Mouse (Mus musculus) T-helper 2 cell (primary cell): ENCODE measurements at regions not wholly inside any gene's neighbourhood (a gene's known extent, or its start where the extent isn't known, plus 50 kb on each side); places are given as distances from the start of the nearest gene placed in this dataset.

ENCODE experiments used
- in situ Hi-C: fragments of 300-600 bp; cut with MboI, MseI; formaldehyde crosslinking; loops from one replicate; pipeline ENCODE4 v1.15.1; 2025; ENCODE audit warnings: high pct_unique_total_duplicates

GRCm38 (mm10) chr3:21961091-21961490, 115.4 kb upstream of the Tbl1xr1 start:
- in situ Hi-C loops = no loop called here

- in situ Hi-C loops = no loop called here
Measured at GRCm38 (mm10) chr3:21961746-21962145, 114.7 kb upstream of the Tbl1xr1 start.

DNA sequence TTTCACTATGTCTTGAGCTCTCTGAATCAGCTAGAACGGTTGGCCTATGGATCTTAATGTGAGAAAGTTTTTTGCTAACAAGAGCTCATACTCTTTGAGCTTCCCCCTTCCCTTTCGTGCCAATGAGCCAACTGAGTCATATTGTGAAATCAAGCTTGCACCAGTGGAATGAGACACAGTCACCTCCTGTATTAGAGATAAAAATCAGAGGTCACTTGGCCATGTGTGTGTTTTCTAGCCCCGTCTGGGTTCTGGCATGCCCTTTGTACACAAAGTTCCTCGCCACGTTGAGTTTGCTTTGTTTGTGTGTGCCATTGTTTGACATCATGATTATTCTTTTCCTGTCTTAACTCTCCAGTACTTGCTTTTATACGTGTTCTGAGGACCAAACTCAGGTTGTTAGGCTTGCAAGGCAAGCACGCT, 114.1 kb upstream of the Tbl1xr1 start:
- in situ Hi-C loops = no loop called here

DNA sequence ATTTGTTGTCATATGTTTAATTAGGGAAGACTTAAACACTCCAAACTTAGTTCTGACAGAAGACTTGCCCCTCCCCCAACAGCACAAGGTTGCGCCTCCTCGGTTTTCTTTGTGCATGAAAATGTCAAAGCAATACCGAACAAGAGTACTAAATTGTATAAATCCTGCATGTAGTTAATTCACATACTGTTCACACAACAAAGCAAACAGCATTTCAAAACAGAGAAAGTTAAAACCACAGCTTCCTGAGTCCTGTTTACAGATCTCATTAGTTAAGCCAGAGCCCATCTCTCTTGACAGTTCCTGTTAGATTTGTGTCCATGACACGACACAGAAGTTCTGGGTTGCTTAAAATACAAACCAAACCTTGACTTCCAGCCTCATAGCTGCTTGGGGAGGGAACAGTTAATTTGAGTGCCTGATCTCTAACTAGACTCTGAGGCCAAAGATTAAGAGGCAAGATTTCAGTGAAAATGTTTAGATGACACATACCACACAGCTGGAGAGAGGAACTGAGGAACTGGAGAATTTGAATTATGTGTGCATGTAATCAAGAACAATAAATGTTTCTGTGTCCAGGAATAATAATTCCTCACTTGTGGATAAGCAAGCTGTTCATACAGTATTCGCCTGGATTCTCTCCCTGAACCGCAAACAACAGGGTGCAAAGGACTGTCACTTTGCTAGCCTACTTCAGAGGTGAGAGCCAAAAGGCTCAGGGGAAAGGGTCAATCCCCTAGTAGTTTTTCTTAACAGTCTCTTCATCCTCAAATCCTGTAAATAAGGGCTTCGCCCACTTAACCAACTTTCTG, 113.3 kb upstream of the Tbl1xr1 start:
- in situ Hi-C loops = no loop called here

DNA sequence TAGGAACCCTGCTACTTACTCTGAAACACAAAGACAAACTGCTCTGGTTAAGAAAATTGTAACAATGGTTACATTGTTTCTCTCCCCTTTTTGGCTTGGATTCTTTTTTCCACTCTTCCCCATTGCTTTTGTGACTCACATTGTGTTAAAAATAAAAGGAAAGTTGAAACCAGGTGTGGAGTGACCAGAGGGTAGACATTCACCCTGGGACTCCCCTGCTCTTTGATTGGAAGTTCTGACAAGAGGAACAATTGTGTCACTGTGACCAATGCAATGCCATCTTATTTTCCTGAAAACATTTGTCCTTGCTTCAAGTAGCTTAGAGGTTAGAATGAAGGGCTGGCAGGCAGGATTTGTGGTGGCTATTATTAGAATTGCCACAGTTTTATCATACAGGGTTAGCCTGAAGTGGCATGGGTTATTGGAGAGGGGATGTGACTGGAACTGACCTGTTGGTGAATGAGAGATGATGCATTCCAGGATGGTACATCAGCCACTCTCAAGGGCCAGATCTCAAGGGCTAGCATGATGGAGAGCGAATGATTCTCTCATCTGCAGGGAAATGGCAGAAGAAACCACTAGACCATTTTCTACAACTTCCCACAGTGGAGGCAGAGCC, 112.6 kb upstream of the Tbl1xr1 start:
- in situ Hi-C loops = no loop called here

DNA sequence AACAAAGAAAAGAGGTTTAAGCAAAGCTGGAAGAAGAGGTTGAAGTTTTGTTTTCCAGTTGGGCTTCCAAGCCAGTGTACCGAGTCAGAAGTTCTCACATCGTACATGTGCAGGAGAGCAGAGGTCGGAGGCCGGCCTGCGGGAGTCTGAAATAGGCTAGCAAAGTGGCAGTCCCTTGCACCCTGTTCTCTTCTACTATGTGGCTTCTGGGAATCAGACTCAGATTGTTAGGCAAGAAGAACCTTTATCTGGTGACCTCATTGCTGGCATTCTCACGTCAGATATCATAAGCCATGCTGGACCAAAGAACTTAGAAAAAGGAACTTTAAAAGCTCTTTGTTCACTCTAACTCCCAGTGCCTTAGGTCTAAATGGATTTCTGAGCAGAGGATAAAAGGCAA, 112.0 kb upstream of the Tbl1xr1 start:
- in situ Hi-C loops = no loop called here

DNA sequence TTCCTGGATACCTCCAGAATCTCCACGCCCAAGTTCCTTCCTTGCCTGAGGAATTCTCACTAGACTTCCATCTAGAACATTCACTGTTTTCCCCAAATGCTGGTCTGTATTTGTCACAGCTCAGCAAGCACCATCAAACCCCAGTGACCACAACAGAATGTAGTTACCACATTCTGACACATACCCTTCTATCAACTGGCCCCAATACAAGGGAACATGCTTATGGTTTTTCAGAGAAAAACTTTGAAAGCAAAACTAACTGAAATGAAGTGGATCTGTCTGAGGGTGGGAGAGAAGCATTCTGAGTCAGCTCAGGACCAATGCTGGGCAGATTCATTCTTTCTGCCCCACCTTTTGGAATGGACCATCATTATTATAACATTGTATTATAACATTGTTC, 110.9 kb upstream of the Tbl1xr1 start:
- in situ Hi-C loops = no loop called here

- in situ Hi-C loops = no loop called here
Measured at GRCm38 (mm10) chr3:21971731-21972130, 104.7 kb upstream of the Tbl1xr1 start.

GRCm38 (mm10) chr3:21973153-21973552, 103.3 kb upstream of the Tbl1xr1 start:
- in situ Hi-C loops = no loop called here

GRCm38 (mm10) chr3:21973681-21974080, 102.8 kb upstream of the Tbl1xr1 start:
- in situ Hi-C loops = no loop called here

DNA sequence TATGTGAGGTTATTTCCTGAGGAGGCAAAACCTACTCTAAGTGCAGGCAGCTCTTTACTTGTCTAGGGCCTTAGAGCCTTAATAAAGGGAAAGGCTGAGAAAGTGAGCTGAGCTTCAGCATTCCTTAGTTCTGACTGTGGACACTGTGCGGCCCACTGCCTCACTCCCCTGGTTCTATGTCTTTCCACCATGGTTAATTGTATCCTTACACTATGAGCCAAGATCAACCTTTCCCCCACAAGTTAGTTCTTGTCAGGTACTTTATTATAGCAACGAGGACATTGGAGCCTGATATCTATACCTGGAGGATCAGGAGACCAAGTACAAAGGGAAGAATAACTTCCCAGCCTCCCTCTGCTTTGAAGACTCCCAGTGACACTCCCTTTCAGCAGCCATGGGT, 101.7 kb upstream of the Tbl1xr1 start:
- in situ Hi-C loops = no loop called here

DNA sequence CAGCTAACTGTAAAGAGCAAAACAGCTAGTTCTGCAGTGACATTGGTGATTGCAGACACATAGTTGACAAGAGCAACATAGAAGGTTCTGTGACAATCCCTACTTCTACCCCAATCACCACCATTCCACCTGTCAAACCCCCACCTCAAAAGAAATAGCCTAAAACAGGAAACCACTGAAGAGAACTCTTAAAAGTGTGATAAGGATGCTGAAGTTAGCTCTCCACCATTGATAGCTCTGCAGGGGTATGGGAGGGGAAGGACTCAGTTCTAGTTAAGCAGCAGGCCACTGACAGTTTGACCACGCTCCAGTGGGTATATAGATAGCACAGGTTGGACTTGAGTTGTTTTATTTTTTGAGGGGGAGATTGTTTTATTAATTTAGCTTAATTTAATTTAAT, 98.7 kb upstream of the Tbl1xr1 start:
- in situ Hi-C loops = no loop called here

DNA sequence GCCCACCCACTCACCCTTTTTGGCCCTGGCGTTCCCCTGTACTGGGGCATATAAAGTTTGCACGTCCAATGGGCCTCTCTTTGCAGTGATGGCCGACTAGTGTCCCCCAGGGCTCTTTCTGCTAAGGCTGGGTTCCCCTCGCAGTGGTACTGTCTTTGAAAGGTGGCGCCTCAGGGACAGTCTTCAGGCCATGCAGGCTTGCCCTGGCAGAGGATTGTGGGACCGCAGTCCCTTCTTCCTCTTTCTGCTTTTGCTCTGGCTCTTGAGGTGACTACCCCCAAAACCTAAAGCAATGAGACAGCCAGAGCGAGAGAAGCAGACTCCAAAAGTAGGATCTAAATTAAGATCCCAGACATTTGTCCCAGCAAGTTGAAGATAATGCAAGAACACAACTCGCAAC, 93.5 kb upstream of the Tbl1xr1 start:
- in situ Hi-C loops = loop anchor here (5.0 kb wide), 1 partner anchor 89 kb away; no protein-coding TSS in a partner anchor

- in situ Hi-C loops = loop anchor here (5.0 kb wide), 1 partner anchor 88 kb away; no protein-coding TSS in a partner anchor
Measured at GRCm38 (mm10) chr3:21983993-21984725, 92.3 kb upstream of the Tbl1xr1 start.

GRCm38 (mm10) chr3:21984807-21985206, 91.6 kb upstream of the Tbl1xr1 start:
- in situ Hi-C loops = loop anchor here (5.0 kb wide), 2 partner anchors 48 to 87 kb away; no protein-coding TSS in a partner anchor

GRCm38 (mm10) chr3:21986164-21986892, 90.1 kb upstream of the Tbl1xr1 start:
- in situ Hi-C loops = loop anchor here (5.0 kb wide), 1 partner anchor 49 kb away; no protein-coding TSS in a partner anchor

- in situ Hi-C loops = loop anchor here (5.0 kb wide), 1 partner anchor 50 kb away; no protein-coding TSS in a partner anchor
Measured at GRCm38 (mm10) chr3:21986893-21987250, 89.6 kb upstream of the Tbl1xr1 start.

DNA sequence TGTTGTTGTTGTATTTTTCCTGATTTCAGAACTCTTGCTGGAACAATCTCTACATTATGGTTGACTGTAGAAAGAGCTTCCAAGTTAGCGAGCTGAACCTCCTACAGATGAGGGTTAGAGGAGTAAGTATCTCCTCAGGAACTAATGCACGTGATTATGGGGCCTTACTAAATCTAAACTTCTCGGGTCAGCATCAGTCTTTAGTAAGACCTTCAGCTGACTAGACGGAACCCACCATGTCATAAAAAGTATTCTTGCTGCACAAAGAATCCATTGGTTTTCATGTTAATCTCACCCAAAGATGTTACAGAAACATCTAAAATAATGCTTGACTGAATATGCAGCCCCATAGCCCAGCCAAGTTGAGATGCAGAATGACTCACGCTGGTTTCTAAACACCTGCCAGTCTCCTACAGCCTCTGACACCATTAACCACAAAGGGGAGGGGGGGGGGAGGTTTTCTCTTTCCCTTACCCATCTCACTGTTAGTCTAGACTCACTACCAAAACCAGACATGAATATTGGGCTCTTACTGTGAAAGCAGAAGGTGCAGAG, 88.9 kb upstream of the Tbl1xr1 start:
- in situ Hi-C loops = loop anchor here (5.0 kb wide), 1 partner anchor 50 kb away; no protein-coding TSS in a partner anchor

- in situ Hi-C loops = loop anchor here (5.0 kb wide), 1 partner anchor 51 kb away; no protein-coding TSS in a partner anchor
Measured at GRCm38 (mm10) chr3:21988010-21988531, 88.4 kb upstream of the Tbl1xr1 start.

GRCm38 (mm10) chr3:21990526-21990925, 85.9 kb upstream of the Tbl1xr1 start:
- in situ Hi-C loops = no loop called here

- in situ Hi-C loops = no loop called here
Measured at GRCm38 (mm10) chr3:21991681-21992152, 84.7 kb upstream of the Tbl1xr1 start.
